Mouse (Mus musculus) liver, embryonic 12.5 days (tissue): ENCODE data around the gene Mcm9. TPM values are rescaled to one million over a fixed set of nuclear protein-coding genes. Genes with fewer than 3 reads are reported as not detected.
"Not testable (repeated sequence)": the region's sequence is repeated elsewhere in the genome, so short reads cannot be mapped to it uniquely, and the experiment has no call there.

Experiments
- ATAC-seq: fragments of 200-750 bp; cut with Nextera tagmentation; 2 replicates; pipeline ENCODE4 v1.8.0; 2017; ENCODE audit warnings: moderate number of reproducible peaks, mild to moderate bottlenecking, moderate library complexity
- H3K27ac ChIP-seq: fragments of 300-500 bp; sonication (generic); 2 replicates; pipeline ENCODE4 v1.5.1; 2016; ENCODE audit warnings: mild to moderate bottlenecking
- H3K27me3 ChIP-seq: fragments of 300-500 bp; sonication (generic); replicated peaks from 2 replicates; pipeline ENCODE4 v1.6.1; 2016; ENCODE audit warnings: mild to moderate bottlenecking, moderate library complexity
- H3K36me3 ChIP-seq: fragments of 300-500 bp; sonication (generic); 2 replicates; pipeline ENCODE4 v1.6.1; 2016; ENCODE audit warnings: mild to moderate bottlenecking, moderate library complexity
- H3K4me1 ChIP-seq: fragments of 300-500 bp; sonication (generic); 2 replicates; pipeline ENCODE4 v1.6.1; 2016
- H3K4me2 ChIP-seq: fragments of 300-500 bp; sonication (generic); 2 replicates; pipeline ENCODE4 v1.6.1; 2016; ENCODE audit warnings: mild to moderate bottlenecking, moderate library complexity
- H3K4me3 ChIP-seq: fragments of 300-500 bp; sonication (generic); 2 replicates; pipeline ENCODE4 v1.5.1; 2016; ENCODE audit warnings: mild to moderate bottlenecking, moderate library complexity
- H3K9ac ChIP-seq: fragments of 300-500 bp; sonication (generic); 2 replicates; pipeline ENCODE4 v1.6.1; 2016; ENCODE audit warnings: mild to moderate bottlenecking, moderate library complexity
- H3K9me3 ChIP-seq: fragments of 300-500 bp; sonication (generic); replicated peaks from 2 replicates; pipeline ENCODE4 v1.6.1; 2016; ENCODE audit warnings: mild to moderate bottlenecking, moderate library complexity
- WGBS: fragments of 180-500 bp; shearing (Covaris S2); methylation state at CpG from one replicate; pipeline ENCODE4 v1.1.7; 2016; ENCODE audit not compliant: insufficient replicate concordance; 5-methylcytosine and 5-hydroxymethylcytosine counted together
- polyA plus RNA-seq: library from polyadenylated mRNA; unstranded; fragments of >200 nt; fragmentation: Nextera tagmentation; extraction: Ambion mirVana; gene quantifications from 2 replicates; pipeline ENCODE4 v1.2.1, GENCODE M21; 2016

Mcm9 gene
- polyA plus RNA-seq, result 7.8 and 7.9 TPM in 2 replicates

DNA sequence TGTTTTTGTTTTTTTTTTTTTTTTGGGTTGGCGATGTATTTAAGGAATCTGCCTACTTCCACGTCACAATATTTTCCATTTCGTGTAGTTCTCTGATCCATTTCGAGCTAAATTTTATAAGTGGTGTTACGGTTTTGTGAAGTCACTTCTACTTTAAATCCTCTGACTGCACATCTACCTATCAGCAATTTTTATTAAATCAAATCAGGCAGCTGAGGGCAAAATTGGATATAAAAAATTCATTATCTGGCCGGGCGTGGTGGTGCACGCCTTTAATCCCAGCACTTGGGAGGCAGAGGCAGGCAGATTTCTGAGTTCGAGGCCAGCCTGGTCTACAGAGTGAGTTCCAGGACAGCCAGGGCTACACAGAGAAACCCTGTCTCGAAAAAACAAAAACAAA lies at the start of gene Mcm9:
Mcm9 (minus strand) TSS at position 101 of the 400 bp plus-strand sequence.
- Histone ChIP-seq H3K4me2 (peak within 1 kb of the TSS; percentile 71), H3K9ac (peak within 1 kb of the TSS; percentile 87), H3K4me3 (peak within 1 kb of the TSS; percentile 89), H3K4me1 (peaks cover 20% of the 10 kb centered on the region), H3K27ac (peak within 1 kb of the TSS; percentile 94)
- not testable (repeated sequence) for H3K36me3 ChIP-seq, H3K9me3 ChIP-seq, H3K27me3 ChIP-seq, ATAC-seq
- WGBS, result 47% methylated on average over 10 of the region's 10 CpGs

DNA sequence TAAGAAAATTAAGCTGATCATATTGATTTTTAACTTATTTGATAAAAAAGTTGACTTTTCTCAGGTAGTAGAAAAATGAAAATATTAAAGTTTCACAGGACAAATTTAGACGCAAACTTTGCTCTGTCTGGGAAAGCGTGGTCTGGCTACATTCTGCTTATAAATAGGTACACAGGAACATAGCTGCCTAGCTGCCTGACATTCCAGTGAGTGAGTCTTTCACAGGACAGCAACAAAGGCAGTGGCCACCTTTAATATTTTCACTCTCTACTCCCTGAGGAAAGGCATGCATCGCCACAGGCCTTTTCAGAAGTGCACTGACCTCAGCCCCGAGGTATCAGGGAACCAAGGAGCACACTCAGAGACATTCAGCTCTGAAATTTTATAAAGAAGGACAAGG lies 31.5 kb upstream of the Mcm9 start:
- Histone ChIP-seq H3K4me3 (no peak overlapping the region), H3K36me3 (no peaks in the 10 kb centered on the region), H3K4me2 (no peak overlapping the region), H3K9me3 (no peaks in the 10 kb centered on the region), H3K9ac (no peak overlapping the region), H3K27ac (no peak overlapping the region), H3K27me3 (no peaks in the 10 kb centered on the region), H3K4me1 (no peaks in the 10 kb centered on the region)
- no peak for ATAC-seq
- 80% methylated on average over 4 of the region's 4 CpGs for WGBS

- 49% methylated on average over 5 of the region's 5 CpGs for WGBS
- H3K36me3 ChIP-seq, H3K27me3 ChIP-seq, ATAC-seq, H3K4me3 ChIP-seq, H3K9ac ChIP-seq, H3K9me3 ChIP-seq, H3K4me2 ChIP-seq, H3K27ac ChIP-seq, H3K4me1 ChIP-seq: not testable (repeated sequence)
Measured at GRCm38 (mm10) chr10:53654239-53654638, 24.0 kb upstream of the Mcm9 start.

DNA sequence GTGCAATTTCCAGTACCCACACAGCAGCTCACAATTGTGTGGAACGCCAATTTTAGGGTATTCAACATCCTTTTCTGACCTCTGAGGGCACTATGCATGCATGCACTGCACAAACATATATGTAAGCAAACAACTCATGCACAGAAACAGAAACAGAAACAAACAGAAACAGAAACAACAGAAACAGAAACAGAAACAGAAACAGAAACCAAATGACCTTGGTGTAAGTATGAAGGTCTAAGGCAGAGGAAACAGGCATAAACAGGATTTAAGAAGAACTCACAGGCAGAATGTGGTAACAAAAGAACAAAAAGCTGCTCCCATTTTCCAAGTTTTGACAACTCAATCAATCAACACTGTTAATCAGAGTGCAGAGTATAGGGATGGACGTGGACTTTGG lies 20.4 kb upstream of the Mcm9 start:
- H3K4me3 ChIP-seq, result no peak overlapping the region
- H3K9me3 ChIP-seq, result no peaks in the 10 kb centered on the region
- 58% methylated on average over 2 of the region's 2 CpGs for WGBS
- H3K4me2 ChIP-seq, result no peak overlapping the region
- no peak overlapping the region for H3K9ac ChIP-seq
- no peak for ATAC-seq
- H3K27me3 ChIP-seq, result no peaks in the 10 kb centered on the region
- no peaks in the 10 kb centered on the region for H3K4me1 ChIP-seq
- H3K36me3 ChIP-seq, result no peaks in the 10 kb centered on the region
- no peak overlapping the region for H3K27ac ChIP-seq

- H3K9me3 ChIP-seq, result no peaks in the 10 kb centered on the region
- no peaks in the 10 kb centered on the region for H3K36me3 ChIP-seq
- H3K9ac ChIP-seq, result no peak overlapping the region
- no peak for ATAC-seq
- H3K4me2 ChIP-seq, result no peak overlapping the region
- H3K4me3 ChIP-seq, result no peak overlapping the region
- H3K27me3 ChIP-seq, result no peaks in the 10 kb centered on the region
- H3K27ac ChIP-seq, result no peak overlapping the region
- H3K4me1 ChIP-seq, result no peaks in the 10 kb centered on the region
Measured at GRCm38 (mm10) chr10:53641507-53641906, 11.3 kb upstream of the Mcm9 start.

GRCm38 (mm10) chr10:53635246-53635971 lies 5.2 kb upstream of the Mcm9 start:
- Histone ChIP-seq H3K27ac (no peak overlapping the region), H3K27me3 (0 out of 2 replicates have a peak, but pooled peaks cover 5% of the 10 kb centered on the region), H3K4me1 (0 out of 2 replicates have a peak, but pooled peaks cover 5% of the 10 kb centered on the region), H3K36me3 (no peaks in the 10 kb centered on the region), H3K4me3 (no peak overlapping the region), H3K9ac (no peak overlapping the region), H3K4me2 (no peak overlapping the region), H3K9me3 (no peaks in the 10 kb centered on the region)
- no peak for ATAC-seq
- 28% methylated on average over 13 of the region's 13 CpGs for WGBS

- 77% methylated on average over 10 of the region's 10 CpGs for WGBS
Measured at GRCm38 (mm10) chr10:53634160-53634559, 3.9 kb upstream of the Mcm9 start.

GRCm38 (mm10) chr10:53629918-53630250 lies 355 bp downstream of the Mcm9 start:
- peaks cover 20% of the 10 kb centered on the region for H3K4me1 ChIP-seq
- peak overlapping the region; percentile 71 for H3K4me2 ChIP-seq
- under 1% methylated on average over 33 of the region's 35 CpGs for whole genome bisulfite sequencing
- H3K9ac ChIP-seq, result peak overlapping the region; percentile 87
- peaks cover 14% of the 10 kb centered on the region for H3K36me3 ChIP-seq
- peak overlapping the region; percentile 89 for H3K4me3 ChIP-seq
- H3K9me3 ChIP-seq, result no peaks in the 10 kb centered on the region
- H3K27ac ChIP-seq, result peak overlapping the region; percentile 94
- ATAC-seq, result peak; percentile 95
- no peaks in the 10 kb centered on the region for H3K27me3 ChIP-seq

More at GRCm38 (mm10) chr10:53634160-53634559, 3.9 kb upstream of the Mcm9 start:
- ATAC-seq, result no peak
- H3K9ac ChIP-seq, result no peak overlapping the region
- H3K4me1 ChIP-seq, result peaks cover 6% of the 10 kb centered on the region; the same call in 1 of the 2 replicates
- no peaks in the 10 kb centered on the region for H3K9me3 ChIP-seq
- no peaks in the 10 kb centered on the region for H3K36me3 ChIP-seq
- H3K27ac ChIP-seq, result no peak overlapping the region
- no peak overlapping the region for H3K4me3 ChIP-seq
- no peak overlapping the region for H3K4me2 ChIP-seq
- 0 out of 2 replicates have a peak, but pooled peaks cover 5% of the 10 kb centered on the region for H3K27me3 ChIP-seq

DNA sequence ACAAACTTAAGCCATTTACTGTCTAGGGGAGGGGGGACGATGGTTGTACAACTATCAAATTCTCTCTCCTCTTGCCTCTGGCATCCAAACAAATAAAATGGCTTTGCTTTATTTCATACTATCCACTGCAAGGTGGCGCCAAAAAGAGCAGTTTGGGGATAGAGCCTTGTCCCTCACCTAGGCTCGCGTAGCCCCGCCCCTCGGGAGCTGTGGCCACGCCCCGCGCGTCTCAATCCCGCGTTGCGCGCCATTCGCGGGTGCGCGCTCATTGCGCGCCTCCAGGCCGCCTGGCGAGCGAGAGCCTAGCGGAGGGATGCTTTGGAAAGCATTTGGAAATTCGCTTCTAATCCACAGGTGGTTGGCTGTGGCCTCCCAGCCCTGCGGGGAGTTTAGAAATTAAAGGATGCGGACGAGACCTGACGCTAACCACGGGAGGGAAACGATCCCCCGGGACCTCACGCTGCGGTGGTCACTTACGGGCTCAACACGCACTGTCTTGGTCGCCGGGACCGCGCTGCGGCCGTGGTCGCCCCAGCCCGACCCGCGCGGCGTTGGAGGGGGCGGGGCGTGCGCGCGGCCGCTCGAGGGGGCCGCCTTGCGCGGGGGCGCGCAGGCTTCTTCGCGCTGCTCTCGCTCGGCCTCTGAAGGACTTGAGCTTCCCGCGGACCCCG lies 857 bp downstream of the Mcm9 start:
- ATAC-seq, result peak; percentile 83
- Histone ChIP-seq H3K4me1 (peaks cover 20% of the 10 kb centered on the region), H3K27me3 (no peaks in the 10 kb centered on the region), H3K27ac (peak overlapping the region; percentile 94), H3K36me3 (peaks cover 19% of the 10 kb centered on the region), H3K4me2 (peak overlapping the region; percentile 71), H3K4me3 (peak overlapping the region; percentile 89), H3K9ac (peak overlapping the region; percentile 87), H3K9me3 (no peaks in the 10 kb centered on the region)
- under 1% methylated on average over 48 of the region's 67 CpGs for WGBS

DNA sequence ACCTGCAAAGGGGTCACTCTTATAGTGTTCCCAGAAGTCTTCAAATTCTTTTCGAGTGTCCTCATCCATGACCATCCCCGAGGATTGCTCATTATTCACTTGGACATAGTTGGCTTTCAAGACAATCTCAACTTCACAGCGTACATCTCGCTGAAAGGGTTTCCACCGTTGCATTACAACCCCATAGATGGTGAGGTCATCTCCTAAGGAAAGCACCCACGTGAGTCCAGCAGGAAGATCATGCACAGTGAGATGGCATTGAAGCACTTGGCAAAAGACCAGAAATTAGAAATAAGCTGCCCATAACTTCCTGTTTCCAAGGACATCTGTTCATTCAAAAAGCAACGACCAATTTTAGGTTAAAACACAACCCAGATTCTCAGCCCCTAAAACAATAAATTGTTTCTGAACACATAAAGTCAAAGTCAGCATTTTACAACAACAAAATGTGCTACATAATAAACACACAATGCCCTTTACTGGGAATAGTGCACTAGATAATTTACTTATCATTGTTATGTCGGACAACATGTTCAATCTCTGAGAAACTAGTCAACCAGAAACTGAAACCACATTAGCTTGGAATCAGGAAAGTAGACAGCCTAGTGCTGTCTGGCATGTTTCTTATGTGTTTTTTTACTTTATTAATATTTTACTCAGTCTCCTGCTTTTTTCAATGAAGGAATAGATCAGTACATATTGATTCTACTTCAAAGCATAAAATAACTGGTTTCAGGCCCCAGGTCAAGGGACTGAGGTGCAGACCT lies 14.2 kb downstream of the Mcm9 start:
- H3K9me3 ChIP-seq, result no peaks in the 10 kb centered on the region
- peaks cover 4% of the 10 kb centered on the region; the same call in 1 of the 2 replicates for H3K4me1 ChIP-seq
- H3K36me3 ChIP-seq, result peaks cover 77% of the 10 kb centered on the region
- ATAC-seq, result no peak
- H3K27ac ChIP-seq, result no peak overlapping the region
- no peaks in the 10 kb centered on the region for H3K27me3 ChIP-seq
- H3K4me2 ChIP-seq, result no peak overlapping the region
- no peak overlapping the region for H3K9ac ChIP-seq
- WGBS, result 77% methylated on average over 8 of the region's 8 CpGs
- no peak overlapping the region for H3K4me3 ChIP-seq

DNA sequence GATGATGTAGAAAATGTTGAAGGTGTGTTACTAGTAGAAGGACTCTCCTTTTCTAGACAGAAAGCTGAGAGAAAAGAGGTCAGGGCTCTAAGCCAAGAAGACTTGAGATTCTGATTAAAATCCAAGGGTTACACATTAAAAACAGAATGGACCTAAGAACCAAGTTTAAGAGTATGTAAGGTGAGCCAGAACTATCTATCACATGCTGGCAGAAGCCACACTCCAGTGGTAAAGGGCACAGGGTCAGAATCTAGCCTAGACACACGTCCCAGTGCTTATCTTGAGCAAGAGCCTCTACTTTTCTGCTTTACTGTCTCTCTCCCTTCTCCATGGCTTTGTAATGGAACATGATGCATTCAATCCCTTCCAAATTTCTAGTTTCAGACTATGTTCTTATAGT lies 16.3 kb downstream of the Mcm9 start:
- H3K36me3 ChIP-seq, result peaks cover 72% of the 10 kb centered on the region
- no peak for ATAC-seq

DNA sequence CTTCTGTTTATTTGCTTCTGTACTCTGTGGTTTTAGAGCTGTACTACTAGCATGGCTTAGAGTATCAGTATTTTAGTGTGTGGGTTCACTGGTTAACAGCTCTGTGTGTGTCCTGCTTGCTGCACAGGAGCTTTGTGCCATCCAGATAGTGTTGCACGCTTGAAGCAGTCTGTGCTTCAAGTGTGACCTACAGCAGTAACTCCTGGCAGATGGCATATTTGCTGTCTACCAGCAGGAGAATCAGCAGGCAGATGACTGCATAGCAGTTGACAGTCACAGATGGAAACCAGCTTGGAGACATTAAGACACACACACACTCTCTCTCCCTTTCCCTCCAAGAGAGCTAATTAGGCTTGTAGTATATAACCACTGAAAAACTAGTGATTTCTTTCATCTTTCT lies 18.1 kb downstream of the Mcm9 start:
- H3K4me2 ChIP-seq, result no peak overlapping the region
- H3K27me3 ChIP-seq, result no peaks in the 10 kb centered on the region
- 68% methylated on average over 1 of the region's 1 CpGs for WGBS
- peaks cover 75% of the 10 kb centered on the region for H3K36me3 ChIP-seq
- H3K9me3 ChIP-seq, result no peaks in the 10 kb centered on the region
- ATAC-seq, result no peak
- no peak overlapping the region for H3K9ac ChIP-seq
- H3K27ac ChIP-seq, result no peak overlapping the region
- H3K4me3 ChIP-seq, result no peak overlapping the region
- no peaks in the 10 kb centered on the region for H3K4me1 ChIP-seq

More for the DNA sequence above, 16.3 kb downstream of the Mcm9 start:
- 43% methylated on average over 1 of the region's 1 CpGs for WGBS
- H3K9ac ChIP-seq, result no peak overlapping the region
- no peak overlapping the region for H3K27ac ChIP-seq
- no peak overlapping the region for H3K4me2 ChIP-seq
- H3K4me1 ChIP-seq, result no peaks in the 10 kb centered on the region
- no peak overlapping the region for H3K4me3 ChIP-seq
- H3K9me3 ChIP-seq, result no peaks in the 10 kb centered on the region
- H3K27me3 ChIP-seq, result no peaks in the 10 kb centered on the region
